Mouse (Mus musculus): ENCODE data around the gene Thada. TPM values are rescaled to one million over a fixed set of nuclear protein-coding genes. Genes with fewer than 3 reads are reported as not detected.
A peak's percentile ranks its signal among the peaks of the same experiment; 100 is the strongest.

The Thada gene
- polyA plus RNA-seq, 1 experiment from 2014 or later = 7.6 TPM

- Histone ChIP-seq H3K4me2 (no peak overlapping the region), H3K9ac (ENCODE audit: low read length) (no peak overlapping the region), H3K4me3 (ENCODE audit: low read depth, low read length) (no peak overlapping the region), H3K27ac (ENCODE audit: low read depth, low read length) (no peak overlapping the region), H3K9me3 (ENCODE audit: control insufficient read depth, low read length) (no peaks in the 10 kb centered on the region), H3K4me1 (ENCODE audit: control insufficient read depth, insufficient read depth, low read length) (0 out of 2 replicates have a peak, but pooled peaks cover 5% of the 10 kb centered on the region), H3K27me3 (ENCODE audit: control insufficient read depth, insufficient read depth, low read length) (no peaks in the 10 kb centered on the region), H3K36me3 (ENCODE audit: control insufficient read depth, insufficient read depth, low read length) (no peaks in the 10 kb centered on the region)
- DNase-seq (ENCODE audit: low spot score, missing footprints) (no peak), ATAC-seq (ENCODE audit: low FRiP score) (no peak)
- WGBS = 60% methylated on average over 7 of the region's 7 CpGs
Observed at GRCm38 (mm10) chr17:84203340-84203739, 262.7 kb downstream of the Thada start.

GRCm38 (mm10) chr17:84201183-84201582 lies 264.8 kb downstream of the Thada start:
- Histone ChIP-seq H3K4me3 (ENCODE audit: low read depth, low read length) (no peak overlapping the region), H3K9me3 (ENCODE audit: control insufficient read depth, low read length) (no peaks in the 10 kb centered on the region), H3K36me3 (ENCODE audit: control insufficient read depth, insufficient read depth, low read length) (no peaks in the 10 kb centered on the region), H3K27me3 (ENCODE audit: control insufficient read depth, insufficient read depth, low read length) (no peaks in the 10 kb centered on the region), H3K27ac (ENCODE audit: low read depth, low read length) (no peak overlapping the region), H3K4me1 (ENCODE audit: control insufficient read depth, insufficient read depth, low read length) (0 out of 2 replicates have a peak, but pooled peaks cover 5% of the 10 kb centered on the region), H3K9ac (ENCODE audit: low read length) (no peak overlapping the region), H3K4me2 (no peak overlapping the region)
- no peak for ATAC-seq (ENCODE audit: low FRiP score)
- no peak for DNase-seq (ENCODE audit: low spot score, missing footprints)
- 95% methylated on average over 5 of the region's 5 CpGs for WGBS

GRCm38 (mm10) chr17:84197912-84198344 lies 268.1 kb downstream of the Thada start:
- 50% methylated on average over 4 of the region's 4 CpGs for WGBS
- no peaks in the 10 kb centered on the region for H3K4me1 ChIP-seq (ENCODE audit: control insufficient read depth, insufficient read depth, low read length)
- H3K27ac ChIP-seq (ENCODE audit: low read depth, low read length) = no peak overlapping the region
- no peak overlapping the region for H3K4me3 ChIP-seq (ENCODE audit: low read depth, low read length)
- no peak overlapping the region for H3K4me2 ChIP-seq
- DNase-seq (ENCODE audit: low spot score, missing footprints) (no peak), ATAC-seq (ENCODE audit: low FRiP score) (no peak)
- H3K27me3 ChIP-seq (ENCODE audit: control insufficient read depth, insufficient read depth, low read length) = no peaks in the 10 kb centered on the region
- H3K9ac ChIP-seq (ENCODE audit: low read length) = no peak overlapping the region
- H3K36me3 ChIP-seq (ENCODE audit: control insufficient read depth, insufficient read depth, low read length) = no peaks in the 10 kb centered on the region
- no peaks in the 10 kb centered on the region for H3K9me3 ChIP-seq (ENCODE audit: control insufficient read depth, low read length)

- Histone ChIP-seq H3K9me3 (ENCODE audit: control insufficient read depth, low read length) (no peaks in the 10 kb centered on the region), H3K27ac (ENCODE audit: low read depth, low read length) (no peak overlapping the region), H3K4me2 (no peak overlapping the region), H3K27me3 (ENCODE audit: control insufficient read depth, insufficient read depth, low read length) (no peaks in the 10 kb centered on the region), H3K4me1 (ENCODE audit: control insufficient read depth, insufficient read depth, low read length) (no peaks in the 10 kb centered on the region), H3K36me3 (ENCODE audit: control insufficient read depth, insufficient read depth, low read length) (no peaks in the 10 kb centered on the region), H3K9ac (ENCODE audit: low read length) (no peak overlapping the region), H3K4me3 (ENCODE audit: low read depth, low read length) (no peak overlapping the region)
- ATAC-seq (ENCODE audit: low FRiP score) = no peak
- peak; percentile 41 for DNase-seq (ENCODE audit: low spot score, missing footprints)
Observed at GRCm38 (mm10) chr17:84196329-84196728, 269.7 kb downstream of the Thada start.

GRCm38 (mm10) chr17:84195835-84196234 lies 270.2 kb downstream of the Thada start:
- ATAC-seq (ENCODE audit: low FRiP score) (no peak), DNase-seq (ENCODE audit: low spot score, missing footprints) (no peak)
- H3K9ac ChIP-seq (ENCODE audit: low read length) = no peak overlapping the region
- H3K9me3 ChIP-seq (ENCODE audit: control insufficient read depth, low read length) = no peaks in the 10 kb centered on the region
- H3K4me2 ChIP-seq = no peak overlapping the region
- H3K4me1 ChIP-seq (ENCODE audit: control insufficient read depth, insufficient read depth, low read length) = no peaks in the 10 kb centered on the region
- H3K4me3 ChIP-seq (ENCODE audit: low read depth, low read length) = no peak overlapping the region
- H3K36me3 ChIP-seq (ENCODE audit: control insufficient read depth, insufficient read depth, low read length) = no peaks in the 10 kb centered on the region
- WGBS = 89% methylated on average over 3 of the region's 3 CpGs
- H3K27me3 ChIP-seq (ENCODE audit: control insufficient read depth, insufficient read depth, low read length) = no peaks in the 10 kb centered on the region
- no peak overlapping the region for H3K27ac ChIP-seq (ENCODE audit: low read depth, low read length)

GRCm38 (mm10) chr17:84195003-84195395 lies 271.0 kb downstream of the Thada start:
- Histone ChIP-seq H3K4me2 (no peak overlapping the region), H3K4me3 (ENCODE audit: low read depth, low read length) (no peak overlapping the region)
- 59% methylated on average over 4 of the region's 4 CpGs for WGBS

GRCm38 (mm10) chr17:84194282-84195002 lies 271.6 kb downstream of the Thada start:
- 84% methylated on average over 4 of the region's 4 CpGs for WGBS
- H3K4me3 ChIP-seq (ENCODE audit: low read depth, low read length) = no peak overlapping the region
- no peak overlapping the region for H3K9ac ChIP-seq (ENCODE audit: low read length)
- H3K9me3 ChIP-seq (ENCODE audit: control insufficient read depth, low read length) = no peaks in the 10 kb centered on the region
- peaks cover 4% of the 10 kb centered on the region; the same call in 1 of the 2 replicates for H3K4me1 ChIP-seq (ENCODE audit: control insufficient read depth, insufficient read depth, low read length)
- no peak overlapping the region for H3K27ac ChIP-seq (ENCODE audit: low read depth, low read length)
- H3K4me2 ChIP-seq = no peak overlapping the region
- H3K36me3 ChIP-seq (ENCODE audit: control insufficient read depth, insufficient read depth, low read length) = no peaks in the 10 kb centered on the region
- no peak for ATAC-seq (ENCODE audit: low FRiP score)
- no peaks in the 10 kb centered on the region for H3K27me3 ChIP-seq (ENCODE audit: control insufficient read depth, insufficient read depth, low read length)
- peak; percentile 39 for DNase-seq (ENCODE audit: low spot score, missing footprints)

More at GRCm38 (mm10) chr17:84195003-84195395, 271.0 kb downstream of the Thada start:
- no peaks in the 10 kb centered on the region for H3K27me3 ChIP-seq (ENCODE audit: control insufficient read depth, insufficient read depth, low read length)
- DNase-seq (ENCODE audit: low spot score, missing footprints) (peak; percentile 72), ATAC-seq (ENCODE audit: low FRiP score) (no peak)
- H3K9me3 ChIP-seq (ENCODE audit: control insufficient read depth, low read length) = no peaks in the 10 kb centered on the region
- H3K9ac ChIP-seq (ENCODE audit: low read length) = no peak overlapping the region
- no peaks in the 10 kb centered on the region for H3K4me1 ChIP-seq (ENCODE audit: control insufficient read depth, insufficient read depth, low read length)
- no peaks in the 10 kb centered on the region for H3K36me3 ChIP-seq (ENCODE audit: control insufficient read depth, insufficient read depth, low read length)
- H3K27ac ChIP-seq (ENCODE audit: low read depth, low read length) = no peak overlapping the region

GRCm38 (mm10) chr17:84193411-84193810 lies 272.6 kb downstream of the Thada start:
- Histone ChIP-seq H3K36me3 (ENCODE audit: control insufficient read depth, insufficient read depth, low read length) (no peaks in the 10 kb centered on the region), H3K9me3 (ENCODE audit: control insufficient read depth, low read length) (no peaks in the 10 kb centered on the region), H3K4me2 (no peak overlapping the region), H3K27me3 (ENCODE audit: control insufficient read depth, insufficient read depth, low read length) (no peaks in the 10 kb centered on the region), H3K27ac (ENCODE audit: low read depth, low read length) (no peak overlapping the region), H3K4me1 (ENCODE audit: control insufficient read depth, insufficient read depth, low read length) (peaks cover 14% of the 10 kb centered on the region), H3K9ac (ENCODE audit: low read length) (no peak overlapping the region), H3K4me3 (ENCODE audit: low read depth, low read length) (no peak overlapping the region)
- WGBS = 94% methylated on average over 9 of the region's 9 CpGs
- peak; percentile 37 for DNase-seq (ENCODE audit: low spot score, missing footprints)
- no peak for ATAC-seq (ENCODE audit: low FRiP score)

GRCm38 (mm10) chr17:84191946-84192345 lies 274.1 kb downstream of the Thada start:
- Histone ChIP-seq H3K4me1 (ENCODE audit: control insufficient read depth, insufficient read depth, low read length) (peaks cover 14% of the 10 kb centered on the region), H3K9me3 (ENCODE audit: control insufficient read depth, low read length) (no peaks in the 10 kb centered on the region), H3K36me3 (ENCODE audit: control insufficient read depth, insufficient read depth, low read length) (no peaks in the 10 kb centered on the region), H3K27me3 (ENCODE audit: control insufficient read depth, insufficient read depth, low read length) (no peaks in the 10 kb centered on the region), H3K4me3 (ENCODE audit: low read depth, low read length) (no peak overlapping the region), H3K27ac (ENCODE audit: low read depth, low read length) (no peak overlapping the region), H3K9ac (ENCODE audit: low read length) (no peak overlapping the region), H3K4me2 (no peak overlapping the region)
- DNase-seq (ENCODE audit: low spot score, missing footprints) = no peak
- WGBS = 93% methylated on average over 4 of the region's 4 CpGs
- no peak for ATAC-seq (ENCODE audit: low FRiP score)

Data from midbrain, embryonic 11.5 days (tissue).